Mouse (Mus musculus) thymus, postnatal 4 days (tissue): ENCODE data around the gene Cnot10.

Source experiments
- DNase-seq: peaks from one replicate; pipeline ENCODE4 v3.0.0; 2021

The Cnot10 gene

GRCm38 (mm10) chr9:114543882-114544753 is 95.9 kb downstream of the Cnot10 start:
- no peak for DNase-seq

DNA sequence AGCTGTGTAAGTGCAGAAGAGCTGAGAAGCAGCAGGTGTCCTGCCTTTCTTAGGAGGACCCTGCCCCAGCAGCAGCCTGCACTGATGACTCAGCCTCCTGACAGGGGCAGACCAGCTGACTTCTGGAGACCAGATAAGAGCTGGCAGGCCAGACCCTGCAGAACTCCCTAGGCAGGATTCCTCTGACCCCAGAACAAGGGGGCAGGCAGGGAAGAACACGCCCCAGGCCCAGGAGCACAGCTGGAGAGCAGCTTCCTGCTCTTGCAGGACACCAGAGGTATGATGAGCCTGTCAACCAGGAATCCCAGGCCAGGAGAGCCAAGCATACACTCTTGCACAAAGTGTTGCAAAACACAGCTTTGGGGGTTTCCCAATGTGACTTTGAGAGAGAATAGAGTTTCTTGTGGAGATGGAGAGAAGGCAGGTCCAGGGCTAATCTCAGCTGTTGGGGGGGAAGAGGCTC is 98.7 kb downstream of the Cnot10 start:
- DNase-seq: no peak

DNA sequence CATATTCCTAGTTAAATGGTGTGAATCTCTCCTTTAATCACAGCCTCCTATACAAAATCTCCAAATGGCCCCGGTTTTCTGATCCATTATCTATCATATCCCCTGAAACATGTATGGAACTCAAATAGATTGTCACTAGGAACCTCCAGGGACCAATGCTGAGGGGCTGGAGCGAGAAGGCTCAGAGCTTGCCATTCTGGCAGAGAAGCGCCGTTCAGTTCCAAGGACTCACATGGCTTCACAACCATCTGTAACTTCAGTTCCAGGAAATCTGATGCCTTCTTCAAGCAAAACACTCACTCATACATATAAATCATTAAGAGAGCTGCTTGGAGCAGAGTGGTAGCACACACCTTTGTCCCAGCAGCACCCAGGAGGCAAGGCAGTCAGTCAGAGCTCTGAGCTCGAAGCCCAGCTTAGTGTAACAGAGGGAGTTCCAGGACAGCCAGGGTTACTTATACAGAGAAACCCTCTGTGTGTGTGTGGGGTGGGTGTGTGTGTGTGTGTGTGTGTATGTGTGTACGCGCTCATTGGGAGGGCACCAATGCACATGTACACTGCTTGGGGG is 100.9 kb downstream of the Cnot10 start:
- no peak for DNase-seq

DNA sequence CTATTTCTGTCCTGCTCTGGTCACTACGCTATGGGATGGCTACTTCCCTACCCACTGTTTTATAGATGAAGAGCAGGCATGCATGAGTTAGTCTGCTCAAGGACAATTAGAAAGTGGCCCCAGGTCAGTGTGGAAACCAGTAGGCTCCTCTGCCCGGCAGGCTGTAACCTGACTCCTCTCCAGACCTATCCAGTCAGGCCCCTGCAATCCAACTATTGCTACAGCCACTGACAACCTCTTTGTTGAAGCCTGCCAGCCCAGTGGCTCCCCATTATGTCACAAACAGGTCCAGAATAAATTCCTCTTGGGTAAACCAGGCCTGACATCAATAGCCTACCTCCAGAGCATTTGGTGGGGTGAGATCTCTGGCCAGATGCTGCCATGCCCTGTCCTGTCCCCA is 103.4 kb downstream of the Cnot10 start:
- DNase-seq: no peak
